Mouse (Mus musculus): ENCODE data around the gene Ankrd54. TPM values are rescaled to one million over a fixed set of nuclear protein-coding genes. Genes with fewer than 3 reads are reported as not detected.

Gene Ankrd54
- polyA plus RNA-seq, 1 experiment from 2014 or later = 57.7 TPM

- DNase-seq (ENCODE audit: low spot score) = no peak
- Histone ChIP-seq H3K9me3 (no peaks in the 10 kb centered on the region), H3K4me3 (no peak overlapping the region), H3K4me1 (peaks cover 10% of the 10 kb centered on the region), H3K36me3 (replicated peaks) (peaks cover 51% of the 10 kb centered on the region), H3K27me3 (replicated peaks; ENCODE audit: low read depth, poor library complexity, severe bottlenecking) (peaks cover 10% of the 10 kb centered on the region), H3K27ac (replicated peaks) (no peak overlapping the region)
- 73% methylated on average over 13 of the region's 13 CpGs for WGBS
Observed at GRCm38 (mm10) chr15:79051461-79052360, 11.0 kb downstream of the Ankrd54 start.

- H3K27ac ChIP-seq (replicated peaks) = no peak overlapping the region
- H3K36me3 ChIP-seq (replicated peaks) = peaks cover 43% of the 10 kb centered on the region
- peaks cover 10% of the 10 kb centered on the region for H3K4me1 ChIP-seq
- H3K9me3 ChIP-seq = no peaks in the 10 kb centered on the region
- no peak overlapping the region for H3K4me3 ChIP-seq
- 79% methylated on average over 2 of the region's 2 CpGs for WGBS
- no peak for DNase-seq (ENCODE audit: low spot score)
- H3K27me3 ChIP-seq (replicated peaks; ENCODE audit: low read depth, poor library complexity, severe bottlenecking) = peaks cover 10% of the 10 kb centered on the region
Observed at GRCm38 (mm10) chr15:79050964-79051363, 11.7 kb downstream of the Ankrd54 start.

- peaks cover 10% of the 10 kb centered on the region for H3K27me3 ChIP-seq (replicated peaks; ENCODE audit: low read depth, poor library complexity, severe bottlenecking)
- no peaks in the 10 kb centered on the region for H3K9me3 ChIP-seq
- peak overlapping the region; percentile 35; the same call in 1 of the 2 replicates for H3K27ac ChIP-seq (replicated peaks)
- peaks cover 36% of the 10 kb centered on the region for H3K36me3 ChIP-seq (replicated peaks)
- DNase-seq (ENCODE audit: low spot score) = no peak
- WGBS = 72% methylated on average over 9 of the region's 9 CpGs
- no peak overlapping the region for H3K4me3 ChIP-seq
- peaks cover 10% of the 10 kb centered on the region for H3K4me1 ChIP-seq
Observed at GRCm38 (mm10) chr15:79050160-79050845, 12.4 kb downstream of the Ankrd54 start.

- no peaks in the 10 kb centered on the region for H3K9me3 ChIP-seq
- DNase-seq (ENCODE audit: low spot score) = no peak
- H3K27ac ChIP-seq (replicated peaks) = no peak overlapping the region
- H3K36me3 ChIP-seq (replicated peaks) = peaks cover 15% of the 10 kb centered on the region
- peaks cover 30% of the 10 kb centered on the region for H3K27me3 ChIP-seq (replicated peaks; ENCODE audit: low read depth, poor library complexity, severe bottlenecking)
- WGBS = 72% methylated on average over 4 of the region's 4 CpGs
- H3K4me3 ChIP-seq = no peak overlapping the region
- H3K4me1 ChIP-seq = peaks cover 21% of the 10 kb centered on the region
Observed at GRCm38 (mm10) chr15:79048186-79048585, 14.5 kb downstream of the Ankrd54 start.

DNA sequence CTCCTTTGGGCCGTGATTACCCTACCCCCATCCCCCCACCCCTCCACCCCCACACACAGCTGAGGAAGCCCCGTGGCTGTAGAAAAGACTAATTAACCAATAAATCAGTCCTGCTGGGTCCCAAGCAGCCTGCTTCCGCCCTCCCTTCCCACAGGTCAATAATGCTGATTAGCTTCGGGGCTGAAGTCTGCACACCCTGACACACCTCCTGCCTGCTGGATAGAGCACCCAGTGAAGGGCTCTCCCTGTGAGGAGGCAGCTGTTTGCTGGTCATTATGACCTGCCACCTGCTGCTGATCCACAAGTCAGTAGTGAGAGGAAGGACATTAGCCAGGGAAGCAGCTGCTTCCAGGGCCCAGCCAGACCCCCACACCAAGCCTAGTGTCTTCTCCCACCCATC, 17.9 kb downstream of the Ankrd54 start:
- H3K27ac ChIP-seq (replicated peaks) = no peak overlapping the region
- H3K4me1 ChIP-seq = peaks cover 36% of the 10 kb centered on the region
- no peak for DNase-seq (ENCODE audit: low spot score)
- no peaks in the 10 kb centered on the region for H3K36me3 ChIP-seq (replicated peaks)
- 14% methylated on average over 4 of the region's 4 CpGs for WGBS
- no peak overlapping the region for H3K4me3 ChIP-seq
- no peaks in the 10 kb centered on the region for H3K9me3 ChIP-seq
- H3K27me3 ChIP-seq (replicated peaks; ENCODE audit: low read depth, poor library complexity, severe bottlenecking) = peaks cover 64% of the 10 kb centered on the region

DNA sequence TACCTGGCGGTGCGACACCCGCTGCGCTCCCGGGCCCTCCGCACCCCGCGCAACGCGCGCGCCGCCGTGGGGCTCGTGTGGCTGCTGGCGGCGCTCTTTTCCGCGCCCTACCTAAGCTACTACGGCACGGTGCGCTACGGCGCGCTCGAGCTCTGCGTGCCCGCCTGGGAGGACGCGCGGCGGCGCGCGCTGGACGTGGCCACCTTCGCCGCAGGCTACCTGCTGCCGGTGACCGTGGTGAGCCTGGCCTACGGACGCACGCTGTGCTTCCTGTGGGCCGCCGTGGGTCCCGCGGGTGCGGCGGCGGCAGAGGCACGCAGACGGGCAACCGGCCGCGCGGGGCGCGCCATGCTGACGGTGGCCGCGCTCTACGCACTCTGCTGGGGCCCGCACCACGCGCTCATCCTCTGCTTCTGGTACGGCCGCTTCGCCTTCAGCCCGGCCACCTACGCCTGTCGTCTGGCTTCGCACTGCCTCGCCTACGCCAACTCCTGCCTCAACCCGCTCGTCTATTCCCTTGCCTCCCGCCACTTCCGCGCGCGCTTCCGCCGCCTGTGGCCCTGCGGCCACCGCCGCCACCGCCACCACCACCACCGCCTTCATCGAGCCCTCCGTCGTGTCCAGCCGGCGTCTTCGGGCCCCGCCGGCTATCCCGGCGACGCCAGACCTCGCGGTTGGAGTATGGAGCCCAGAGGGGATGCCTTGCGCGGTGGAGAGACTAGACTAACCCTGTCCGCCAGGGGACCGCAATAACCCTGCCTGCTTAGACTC, 19.8 kb downstream of the Ankrd54 start:
- Histone ChIP-seq H3K4me3 (peak overlapping the region; percentile 72), H3K36me3 (replicated peaks) (no peaks in the 10 kb centered on the region), H3K9me3 (no peaks in the 10 kb centered on the region), H3K4me1 (peaks cover 54% of the 10 kb centered on the region), H3K27ac (replicated peaks) (peak overlapping the region; percentile 70), H3K27me3 (replicated peaks; ENCODE audit: low read depth, poor library complexity, severe bottlenecking) (peaks cover 76% of the 10 kb centered on the region)
- WGBS = under 1% methylated on average over 105 of the region's 105 CpGs
- peak; percentile 63 for DNase-seq (ENCODE audit: low spot score)

GRCm38 (mm10) chr15:79041585-79041984, 21.1 kb downstream of the Ankrd54 start, which contains the start of gene Galr3:
Galr3 (plus strand) TSS chr15:79041885.
- Histone ChIP-seq H3K9me3 (no peaks in the 10 kb centered on the region), H3K36me3 (replicated peaks) (peaks cover 10% of the 10 kb centered on the region), H3K4me3 (peak within 1 kb of the TSS; percentile 72), H3K27ac (replicated peaks) (peak within 1 kb of the TSS; percentile 70; the same call in 1 of the 2 replicates), H3K27me3 (replicated peaks; ENCODE audit: low read depth, poor library complexity, severe bottlenecking) (peaks cover 66% of the 10 kb centered on the region), H3K4me1 (peaks cover 57% of the 10 kb centered on the region)
- DNase-seq (ENCODE audit: low spot score) = no peak
- 79% methylated on average over 6 of the region's 6 CpGs for WGBS

DNA sequence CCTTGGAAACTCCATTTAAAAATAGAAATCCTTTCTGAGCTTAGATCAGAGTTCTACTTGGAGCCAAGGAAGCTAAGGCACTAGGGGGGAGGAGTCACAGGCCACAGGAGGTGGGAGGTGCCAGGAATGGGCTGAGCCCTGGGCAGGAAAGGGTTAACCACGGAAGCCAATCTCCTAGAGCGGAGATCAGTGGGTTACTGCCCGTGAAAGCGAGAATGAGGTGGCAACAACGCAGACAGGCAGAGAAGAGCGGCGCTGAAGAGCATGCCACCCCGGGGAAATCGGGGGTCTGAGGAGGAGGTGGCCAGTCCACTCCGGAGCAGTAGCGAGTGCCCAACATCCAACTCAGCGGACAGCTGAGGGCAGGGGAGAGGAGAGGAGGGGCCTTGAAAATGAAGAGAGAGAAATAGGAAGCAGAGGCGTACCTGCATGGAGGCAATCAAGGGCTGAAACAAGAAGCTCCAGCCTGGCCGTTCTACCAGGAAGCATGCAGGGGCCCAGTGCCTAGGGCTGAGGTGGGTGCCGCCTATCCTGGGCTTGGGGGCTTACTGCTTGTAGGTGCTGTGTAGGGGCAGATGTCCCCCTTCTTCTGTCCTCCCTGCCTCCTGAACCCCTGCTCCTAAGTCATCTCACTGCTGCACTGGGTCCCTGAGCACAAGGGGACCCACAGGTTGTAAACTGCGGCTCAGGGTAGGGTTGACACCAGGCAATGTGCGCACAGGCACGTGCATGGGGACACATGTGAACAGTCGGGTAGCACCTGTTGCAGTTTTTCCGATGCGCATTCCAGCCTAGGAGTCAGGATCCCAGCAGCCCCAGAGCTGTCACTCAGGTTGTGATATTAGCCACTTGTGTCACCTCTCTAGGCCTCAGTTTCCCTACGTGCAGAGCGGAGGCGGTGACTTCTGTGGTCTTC, 21.9 kb downstream of the Ankrd54 start:
- H3K27ac ChIP-seq (replicated peaks) = no peak overlapping the region
- peaks cover 66% of the 10 kb centered on the region for H3K27me3 ChIP-seq (replicated peaks; ENCODE audit: low read depth, poor library complexity, severe bottlenecking)
- peaks cover 57% of the 10 kb centered on the region for H3K4me1 ChIP-seq
- 23% methylated on average over 24 of the region's 24 CpGs for WGBS
- no peaks in the 10 kb centered on the region for H3K9me3 ChIP-seq
- peak; percentile 62 for DNase-seq (ENCODE audit: low spot score)
- peaks cover 18% of the 10 kb centered on the region for H3K36me3 ChIP-seq (replicated peaks)
- peak overlapping the region; percentile 50 for H3K4me3 ChIP-seq

DNA sequence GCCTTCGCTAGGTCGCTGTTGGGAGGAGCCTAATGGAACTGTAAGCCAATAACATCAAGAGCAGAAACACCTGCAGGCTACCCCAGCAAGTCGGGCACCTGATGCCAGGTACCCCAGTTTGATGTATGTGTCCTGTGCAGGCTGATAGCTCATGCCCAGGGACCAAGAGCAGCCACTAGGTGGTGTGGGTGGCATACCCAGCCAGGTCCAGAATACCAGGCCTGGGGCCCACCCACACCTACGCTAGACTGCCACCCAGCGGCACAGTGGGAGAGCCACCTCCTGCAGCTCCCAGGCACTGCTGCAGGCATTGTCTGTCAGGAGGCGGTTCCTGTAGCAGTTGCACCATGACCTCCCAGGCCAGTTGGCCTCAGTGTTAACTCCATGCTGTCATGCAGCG, 23.8 kb downstream of the Ankrd54 start:
- peaks cover 51% of the 10 kb centered on the region for H3K4me1 ChIP-seq
- peak overlapping the region; percentile 25; the same call in 1 of the 2 replicates for H3K4me3 ChIP-seq
- peaks cover 36% of the 10 kb centered on the region for H3K36me3 ChIP-seq (replicated peaks)
- H3K27ac ChIP-seq (replicated peaks) = peak overlapping the region; percentile 16; the same call in 1 of the 2 replicates
- H3K27me3 ChIP-seq (replicated peaks; ENCODE audit: low read depth, poor library complexity, severe bottlenecking) = peaks cover 52% of the 10 kb centered on the region
- WGBS = 20% methylated on average over 7 of the region's 7 CpGs
- no peaks in the 10 kb centered on the region for H3K9me3 ChIP-seq
- DNase-seq (ENCODE audit: low spot score) = peak; percentile 79

- H3K27ac ChIP-seq (replicated peaks) = no peak overlapping the region
- 70% methylated on average over 10 of the region's 10 CpGs for WGBS
- no peak for DNase-seq (ENCODE audit: low spot score)
- peaks cover 47% of the 10 kb centered on the region for H3K27me3 ChIP-seq (replicated peaks; ENCODE audit: low read depth, poor library complexity, severe bottlenecking)
- H3K4me3 ChIP-seq = no peak overlapping the region; the same call in 1 of the 2 replicates
- H3K9me3 ChIP-seq = no peaks in the 10 kb centered on the region
- H3K36me3 ChIP-seq (replicated peaks) = peaks cover 37% of the 10 kb centered on the region
- peaks cover 48% of the 10 kb centered on the region for H3K4me1 ChIP-seq
Observed at GRCm38 (mm10) chr15:79038331-79038730, 24.4 kb downstream of the Ankrd54 start.

DNA sequence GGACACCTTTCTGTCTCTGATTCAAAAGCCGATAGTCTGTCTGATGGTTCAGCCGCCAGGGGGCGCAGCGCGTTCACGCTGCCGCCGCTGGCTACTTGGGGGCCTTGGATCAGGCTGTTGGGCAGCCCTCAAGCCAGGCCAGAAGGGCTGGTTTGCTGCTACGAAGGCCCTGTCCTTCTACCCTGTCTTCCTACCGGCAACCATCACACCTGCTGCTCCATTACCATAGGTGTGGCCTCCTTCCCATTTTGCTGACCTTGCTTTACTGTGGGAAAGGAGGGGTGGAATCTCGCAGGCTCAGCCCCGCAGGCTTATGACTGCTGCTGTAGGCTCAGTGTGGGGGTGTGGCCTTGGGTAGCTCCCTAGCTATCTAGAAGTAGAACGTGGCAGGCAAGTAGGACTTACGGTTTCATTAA, 24.8 kb downstream of the Ankrd54 start:
- H3K36me3 ChIP-seq (replicated peaks) = peaks cover 37% of the 10 kb centered on the region
- no peak overlapping the region; the same call in 1 of the 2 replicates for H3K4me3 ChIP-seq
- peaks cover 43% of the 10 kb centered on the region for H3K27me3 ChIP-seq (replicated peaks; ENCODE audit: low read depth, poor library complexity, severe bottlenecking)
- 17% methylated on average over 14 of the region's 14 CpGs for WGBS
- no peak overlapping the region for H3K27ac ChIP-seq (replicated peaks)
- DNase-seq (ENCODE audit: low spot score) = peak; percentile 85
- H3K4me1 ChIP-seq = peaks cover 44% of the 10 kb centered on the region
- no peaks in the 10 kb centered on the region for H3K9me3 ChIP-seq

Measured in embryonic facial prominence, embryonic 10.5 days (tissue).